Mouse (Mus musculus) megakaryocyte, embryonic 14.5 days (primary cell): ENCODE data around the gene Arhgef39. TPM values are rescaled to one million over a fixed set of nuclear protein-coding genes. Genes with fewer than 3 reads are reported as not detected.
"Not testable (repeated sequence)": the region's sequence is repeated elsewhere in the genome, so short reads cannot be mapped to it uniquely, and the experiment has no call there.

Experiments
- H3K27me3 ChIP-seq: replicated peaks from 2 replicates; pipeline ENCODE3; 2012; ENCODE audit warnings: inconsistent platforms
- H3K36me3 ChIP-seq: replicated peaks from 2 replicates; pipeline ENCODE3; 2012; ENCODE audit warnings: low read length, inconsistent platforms, mixed read lengths
- H3K4me1 ChIP-seq: 2 replicates; pipeline ENCODE4 v1.6.1; 2012; ENCODE audit warnings: inconsistent platforms
- H3K4me3 ChIP-seq: replicated peaks from 2 replicates; pipeline ENCODE3; 2012; ENCODE audit warnings: moderate library complexity, mild to moderate bottlenecking, inconsistent platforms
- H3K9me3 ChIP-seq: 2 replicates; pipeline ENCODE4 v1.6.1; 2012; ENCODE audit warnings: inconsistent platforms
- FLI1 ChIP-seq: IDR thresholded peaks from 2 replicates; pipeline ENCODE4 v1.6.1; 2012; ENCODE audit warnings: low read length, inconsistent platforms, mixed read lengths
- GATA1 ChIP-seq: IDR thresholded peaks from 3 replicates; pipeline ENCODE4 v1.6.1; 2012; ENCODE audit warnings: mixed read lengths, low read length, inconsistent platforms, borderline replicate concordance
- polyA plus RNA-seq: library from polyadenylated mRNA; stranded (reverse); fragments of >175 nt; gene quantifications from 2 replicates; pipeline ENCODE4 v1.2.3, GENCODE M21; 2012; ENCODE audit warnings: low replicate concordance; ENCODE audit not compliant: insufficient read depth

The Arhgef39 gene
- polyA plus RNA-seq, 1 experiment, result 9.6 TPM

- Histone ChIP-seq H3K4me1 (peaks cover 70% of the 10 kb centered on the region), H3K9me3 (no peaks in the 10 kb centered on the region), H3K36me3 (peaks cover 37% of the 10 kb centered on the region), H3K27me3 (no peaks in the 10 kb centered on the region), H3K4me3 (no peak overlapping the region)
- TF ChIP-seq FLI1 (no peak), GATA1 (no peak)
These were observed 2.9 kb downstream of the Arhgef39 start for GRCm38 (mm10) chr4:43496587-43496986.

- H3K4me3 ChIP-seq, result peak overlapping the region; percentile 94
- H3K9me3 ChIP-seq, result peaks cover 3% of the 10 kb centered on the region
- no peak for TF ChIP-seq GATA1
- TF ChIP-seq FLI1, result no peak
- peaks cover 36% of the 10 kb centered on the region for H3K36me3 ChIP-seq
- H3K27me3 ChIP-seq, result no peaks in the 10 kb centered on the region
- H3K4me1 ChIP-seq, result peaks cover 50% of the 10 kb centered on the region
These were observed 5.7 kb downstream of the Arhgef39 start for GRCm38 (mm10) chr4:43493846-43494240.

GRCm38 (mm10) chr4:43493186-43493845 is 6.2 kb downstream of the Arhgef39 start:
- TF ChIP-seq GATA1 (no peak), FLI1 (no peak)
- Histone ChIP-seq H3K4me1 (peaks cover 50% of the 10 kb centered on the region), H3K27me3 (no peaks in the 10 kb centered on the region), H3K36me3 (peaks cover 35% of the 10 kb centered on the region), H3K9me3 (peaks cover 3% of the 10 kb centered on the region), H3K4me3 (peak overlapping the region; percentile 94)

GRCm38 (mm10) chr4:43492821-43493185 is 6.7 kb downstream of the Arhgef39 start, which contains the start of gene Ccdc107:
Gene Ccdc107 (plus strand): TSS chr4:43492900.
- H3K9me3 ChIP-seq, result peaks cover 3% of the 10 kb centered on the region
- H3K36me3 ChIP-seq, result peaks cover 30% of the 10 kb centered on the region
- no peaks in the 10 kb centered on the region for H3K27me3 ChIP-seq
- H3K4me1 ChIP-seq, result peaks cover 47% of the 10 kb centered on the region
- no peak for TF ChIP-seq FLI1
- no peak for TF ChIP-seq GATA1
- peak within 1 kb of the TSS; percentile 94 for H3K4me3 ChIP-seq

GRCm38 (mm10) chr4:43492101-43492820 is 7.2 kb downstream of the Arhgef39 start:
- Histone ChIP-seq H3K9me3 (peaks cover 3% of the 10 kb centered on the region), H3K4me3 (peak overlapping the region; percentile 94), H3K4me1 (peaks cover 42% of the 10 kb centered on the region), H3K36me3 (peaks cover 25% of the 10 kb centered on the region), H3K27me3 (no peaks in the 10 kb centered on the region)
- TF ChIP-seq FLI1, result no peak
- no peak for TF ChIP-seq GATA1

GRCm38 (mm10) chr4:43490801-43491200 is 8.7 kb downstream of the Arhgef39 start:
- H3K4me3 ChIP-seq, result no peak overlapping the region
- peaks cover 33% of the 10 kb centered on the region for H3K4me1 ChIP-seq
- peaks cover 3% of the 10 kb centered on the region for H3K9me3 ChIP-seq
- H3K27me3 ChIP-seq, result no peaks in the 10 kb centered on the region
- peaks cover 10% of the 10 kb centered on the region for H3K36me3 ChIP-seq
- no peak for TF ChIP-seq FLI1
- TF ChIP-seq GATA1, result no peak

GRCm38 (mm10) chr4:43489611-43490010 is 9.9 kb downstream of the Arhgef39 start:
- Histone ChIP-seq H3K27me3 (no peaks in the 10 kb centered on the region), H3K9me3 (peaks cover 9% of the 10 kb centered on the region), H3K36me3 (no peaks in the 10 kb centered on the region), H3K4me3 (no peak overlapping the region), H3K4me1 (peaks cover 25% of the 10 kb centered on the region)
- TF ChIP-seq FLI1, result no peak
- TF ChIP-seq GATA1, result no peak

GRCm38 (mm10) chr4:43485666-43486065 is 13.8 kb downstream of the Arhgef39 start:
- not testable (repeated sequence) for H3K36me3 ChIP-seq, H3K4me3 ChIP-seq, H3K9me3 ChIP-seq
- Histone ChIP-seq H3K27me3 (peaks cover 17% of the 10 kb centered on the region), H3K4me1 (peaks cover 41% of the 10 kb centered on the region)

- Histone ChIP-seq H3K4me3 (peak within 1 kb of the TSS; percentile 82), H3K4me1 (peaks cover 44% of the 10 kb centered on the region), H3K27me3 (peaks cover 17% of the 10 kb centered on the region), H3K9me3 (peaks cover 6% of the 10 kb centered on the region; the same call in 1 of the 2 replicates), H3K36me3 (no peaks in the 10 kb centered on the region)
- no peak for TF ChIP-seq GATA1
- TF ChIP-seq FLI1, result no peak
These were observed 15.9 kb downstream of the Arhgef39 start, which contains the start of gene Sit1 for GRCm38 (mm10) chr4:43483535-43484091. Gene Sit1 (minus strand): TSS chr4:43483734.

- Histone ChIP-seq H3K4me3 (peak overlapping the region; percentile 82), H3K36me3 (no peaks in the 10 kb centered on the region), H3K4me1 (peaks cover 48% of the 10 kb centered on the region), H3K9me3 (peaks cover 6% of the 10 kb centered on the region; the same call in 1 of the 2 replicates), H3K27me3 (peaks cover 17% of the 10 kb centered on the region)
- TF ChIP-seq FLI1 (no peak), GATA1 (no peak)
These were observed 16.9 kb downstream of the Arhgef39 start for GRCm38 (mm10) chr4:43482591-43482990.
